Mouse (Mus musculus): ENCODE measurements around the gene Kansl2. TPM values are rescaled to one million over a fixed set of nuclear protein-coding genes. Genes with fewer than 3 reads are reported as not detected.

Gene Kansl2
- 178 TPM for polyA plus RNA-seq (2012; fragmentation: generic; extraction: Trizol)
- long read RNA-seq, experiment 1, transcript Kansl2-202 (10 exons, 2,324 nt): minor isoform, 41 of 283 reads
- long read RNA-seq, experiment 1, transcript Kansl2-204 (10 exons, 3,596 nt): major isoform, 124 of 283 reads
- long read RNA-seq, experiment 1, partial matches to known transcripts: 42 of 283 reads
- long read RNA-seq, experiment 1, other reads (novel, unspliced or antisense): 72 of 283 reads
- long read RNA-seq, experiment 2, transcript Kansl2-204 (10 exons, 3,596 nt): major isoform, 1,204 of 2,366 reads
- long read RNA-seq, experiment 2, transcript Kansl2-205 (9 exons, 1,980 nt): minor isoform, 6 of 2,366 reads
- long read RNA-seq, experiment 2, transcript Kansl2-202 (10 exons, 2,324 nt): minor isoform, 332 of 2,366 reads
- long read RNA-seq, experiment 2, partial matches to known transcripts: 204 of 2,366 reads
- long read RNA-seq, experiment 2, other reads (novel, unspliced or antisense): 617 of 2,366 reads

DNA sequence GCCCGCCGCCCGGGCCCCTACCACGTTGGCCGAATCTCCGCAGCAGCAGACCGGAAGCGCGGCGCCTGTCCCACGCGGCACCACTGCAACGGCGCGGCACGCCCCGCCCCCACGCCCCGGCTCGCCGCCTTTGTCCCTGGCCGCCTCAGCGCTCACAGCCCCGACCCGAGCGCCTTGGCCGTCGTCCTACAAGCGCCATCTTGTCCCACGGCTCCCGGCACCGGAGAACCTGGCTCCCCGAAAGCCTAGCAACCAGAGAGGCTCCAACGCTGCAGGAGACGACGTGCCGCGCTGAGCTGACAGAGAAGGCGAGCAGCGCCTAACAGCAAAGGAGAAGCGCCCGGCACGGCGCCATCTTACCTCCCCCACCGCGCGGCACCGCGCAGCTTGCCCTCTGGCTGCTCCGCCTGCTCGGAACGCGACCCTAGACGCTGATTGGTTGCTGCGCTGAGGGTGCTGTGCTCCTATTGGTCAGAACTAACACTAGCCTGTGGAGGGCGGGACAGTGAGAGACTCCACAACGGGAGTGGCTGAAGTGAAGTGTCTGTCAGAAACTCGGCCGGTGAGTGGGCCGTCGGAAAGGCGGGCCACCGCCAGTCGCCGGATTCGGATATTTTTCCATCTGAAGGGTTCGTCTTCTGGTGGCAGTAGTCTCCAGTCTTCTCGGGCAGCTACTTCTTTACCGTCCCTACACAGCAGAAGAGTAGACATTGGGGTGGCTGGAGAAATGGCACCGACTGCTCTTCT is at the start of gene Kansl2:
Gene Kansl2, minus strand, starts transcription at position 384 of the 747 bp plus-strand sequence.
- no peaks in the 10 kb centered on the region for H3K27me3 ChIP-seq (ENCODE audit: control insufficient read depth, insufficient read depth, insufficient read length)

DNA sequence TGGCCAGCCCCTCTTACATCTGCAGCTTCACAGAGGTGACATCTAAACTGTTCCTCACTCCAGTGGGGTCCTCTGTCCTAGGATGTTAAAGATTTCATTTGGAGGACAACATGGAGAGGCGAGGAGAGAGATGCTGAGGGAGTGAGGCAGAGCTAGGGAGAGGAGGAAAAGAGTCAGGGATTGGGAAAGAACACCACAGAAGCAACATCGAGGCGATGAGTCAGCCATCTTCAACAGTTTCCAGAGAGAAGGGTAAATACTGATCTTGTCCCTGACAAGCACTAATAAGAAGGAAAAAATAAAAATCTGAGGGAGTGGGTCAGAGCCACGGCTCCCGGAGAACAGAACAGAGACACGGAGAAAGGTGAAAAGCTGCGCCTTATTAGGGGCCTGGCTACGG is 48.9 kb upstream of the Kansl2 start:
- Histone ChIP-seq H3K79me3 (ENCODE audit: low read depth) (no peaks in the 10 kb centered on the region), H3K36me3 (ENCODE audit: control insufficient read depth, insufficient read depth) (no peaks in the 10 kb centered on the region), H3K79me2 (ENCODE audit: control insufficient read depth, insufficient read depth) (no peaks in the 10 kb centered on the region), H3K27me3 (ENCODE audit: control insufficient read depth, insufficient read depth, insufficient read length) (no peaks in the 10 kb centered on the region), H3K4me3 (ENCODE audit: insufficient read depth, poor library complexity, severe bottlenecking) (no peak overlapping the region), H3ac (ENCODE audit: control insufficient read depth, insufficient read length, low read depth) (no peak overlapping the region)
- TF ChIP-seq MYOD1 (IDR thresholded peaks at IDR 0.05; ENCODE audit: control insufficient read depth, insufficient read length, low read depth) (no peak), USF1 (IDR thresholded peaks at IDR 0.05; ENCODE audit: low read depth) (no peak), CEBPB (IDR thresholded peaks at IDR 0.05; ENCODE audit: low read depth) (no peak), FOSL1 (IDR thresholded peaks at IDR 0.05; ENCODE audit: insufficient read depth, low read length, poor library complexity, severe bottlenecking) (no peak), MYOG (IDR thresholded peaks at IDR 0.05; ENCODE audit: control insufficient read depth, extremely low read depth, insufficient read length) (no peak), MAX (IDR thresholded peaks at IDR 0.05) (no peak), CTCF (IDR thresholded peaks at IDR 0.05; ENCODE audit: control insufficient read depth, insufficient read depth, insufficient read length) (no peak)

More for the DNA sequence above, at the start of gene Kansl2:
- H3K79me3 ChIP-seq (ENCODE audit: low read depth): peaks cover 44% of the 10 kb centered on the region
- TF ChIP-seq MYOD1 (IDR thresholded peaks at IDR 0.05; ENCODE audit: control insufficient read depth, insufficient read length, low read depth): peak; percentile 15
- no peak for TF ChIP-seq FOSL1 (IDR thresholded peaks at IDR 0.05; ENCODE audit: insufficient read depth, low read length, poor library complexity, severe bottlenecking)
- TF ChIP-seq MAX (IDR thresholded peaks at IDR 0.05): peak; percentile 75
- no peak for TF ChIP-seq CEBPB (IDR thresholded peaks at IDR 0.05; ENCODE audit: low read depth)
- peaks cover 53% of the 10 kb centered on the region for H3K36me3 ChIP-seq (ENCODE audit: control insufficient read depth, insufficient read depth)
- H3K4me3 ChIP-seq (ENCODE audit: insufficient read depth, poor library complexity, severe bottlenecking): peak within 1 kb of the TSS; percentile 53
- peaks cover 58% of the 10 kb centered on the region for H3K79me2 ChIP-seq (ENCODE audit: control insufficient read depth, insufficient read depth)
- peak within 1 kb of the TSS; percentile 98 for H3ac ChIP-seq (ENCODE audit: control insufficient read depth, insufficient read length, low read depth)

GRCm38 (mm10) chr15:98582410-98582809 is 48.3 kb upstream of the Kansl2 start:
- Histone ChIP-seq H3K79me3 (ENCODE audit: low read depth) (no peaks in the 10 kb centered on the region), H3ac (ENCODE audit: control insufficient read depth, insufficient read length, low read depth) (no peak overlapping the region), H3K79me2 (ENCODE audit: control insufficient read depth, insufficient read depth) (no peaks in the 10 kb centered on the region), H3K27me3 (ENCODE audit: control insufficient read depth, insufficient read depth, insufficient read length) (no peaks in the 10 kb centered on the region), H3K4me3 (ENCODE audit: insufficient read depth, poor library complexity, severe bottlenecking) (no peak overlapping the region), H3K36me3 (ENCODE audit: control insufficient read depth, insufficient read depth) (no peaks in the 10 kb centered on the region)
- TF ChIP-seq CEBPB (IDR thresholded peaks at IDR 0.05; ENCODE audit: low read depth): no peak
- TF ChIP-seq FOSL1 (IDR thresholded peaks at IDR 0.05; ENCODE audit: insufficient read depth, low read length, poor library complexity, severe bottlenecking): no peak
- no peak for TF ChIP-seq MYOD1 (IDR thresholded peaks at IDR 0.05; ENCODE audit: control insufficient read depth, insufficient read length, low read depth)
- TF ChIP-seq MAX (IDR thresholded peaks at IDR 0.05): no peak
- no peak for TF ChIP-seq CTCF (IDR thresholded peaks at IDR 0.05; ENCODE audit: control insufficient read depth, insufficient read depth, insufficient read length)
- no peak for TF ChIP-seq MYOG (IDR thresholded peaks at IDR 0.05; ENCODE audit: control insufficient read depth, extremely low read depth, insufficient read length)
- no peak for TF ChIP-seq USF1 (IDR thresholded peaks at IDR 0.05; ENCODE audit: low read depth)

- Histone ChIP-seq H3K4me3 (ENCODE audit: insufficient read depth, poor library complexity, severe bottlenecking) (no peak overlapping the region), H3ac (ENCODE audit: control insufficient read depth, insufficient read length, low read depth) (no peak overlapping the region), H3K36me3 (ENCODE audit: control insufficient read depth, insufficient read depth) (no peaks in the 10 kb centered on the region), H3K79me3 (ENCODE audit: low read depth) (no peaks in the 10 kb centered on the region), H3K79me2 (ENCODE audit: control insufficient read depth, insufficient read depth) (no peaks in the 10 kb centered on the region), H3K27me3 (ENCODE audit: control insufficient read depth, insufficient read depth, insufficient read length) (no peaks in the 10 kb centered on the region)
- TF ChIP-seq CEBPB (IDR thresholded peaks at IDR 0.05; ENCODE audit: low read depth) (no peak), FOSL1 (IDR thresholded peaks at IDR 0.05; ENCODE audit: insufficient read depth, low read length, poor library complexity, severe bottlenecking) (no peak), CTCF (IDR thresholded peaks at IDR 0.05; ENCODE audit: control insufficient read depth, insufficient read depth, insufficient read length) (peak; percentile 81), MYOG (IDR thresholded peaks at IDR 0.05; ENCODE audit: control insufficient read depth, extremely low read depth, insufficient read length) (no peak), MAX (IDR thresholded peaks at IDR 0.05) (peak; percentile 75), MYOD1 (IDR thresholded peaks at IDR 0.05; ENCODE audit: control insufficient read depth, insufficient read length, low read depth) (no peak), USF1 (IDR thresholded peaks at IDR 0.05; ENCODE audit: low read depth) (no peak)
Observed at GRCm38 (mm10) chr15:98579795-98580464, 45.9 kb upstream of the Kansl2 start.

- no peaks in the 10 kb centered on the region for H3K27me3 ChIP-seq (ENCODE audit: control insufficient read depth, insufficient read depth, insufficient read length)
- no peaks in the 10 kb centered on the region for H3K79me2 ChIP-seq (ENCODE audit: control insufficient read depth, insufficient read depth)
- TF ChIP-seq MAX (IDR thresholded peaks at IDR 0.05): no peak
- TF ChIP-seq CEBPB (IDR thresholded peaks at IDR 0.05; ENCODE audit: low read depth): no peak
- no peak for TF ChIP-seq USF1 (IDR thresholded peaks at IDR 0.05; ENCODE audit: low read depth)
- no peak for TF ChIP-seq MYOD1 (IDR thresholded peaks at IDR 0.05; ENCODE audit: control insufficient read depth, insufficient read length, low read depth)
- TF ChIP-seq MYOG (IDR thresholded peaks at IDR 0.05; ENCODE audit: control insufficient read depth, extremely low read depth, insufficient read length): no peak
- TF ChIP-seq FOSL1 (IDR thresholded peaks at IDR 0.05; ENCODE audit: insufficient read depth, low read length, poor library complexity, severe bottlenecking): no peak
- no peak for TF ChIP-seq CTCF (IDR thresholded peaks at IDR 0.05; ENCODE audit: control insufficient read depth, insufficient read depth, insufficient read length)
- no peak overlapping the region for H3K4me3 ChIP-seq (ENCODE audit: insufficient read depth, poor library complexity, severe bottlenecking)
- H3ac ChIP-seq (ENCODE audit: control insufficient read depth, insufficient read length, low read depth): no peak overlapping the region
- H3K79me3 ChIP-seq (ENCODE audit: low read depth): no peaks in the 10 kb centered on the region
- H3K36me3 ChIP-seq (ENCODE audit: control insufficient read depth, insufficient read depth): no peaks in the 10 kb centered on the region
Observed at GRCm38 (mm10) chr15:98579310-98579709, 45.2 kb upstream of the Kansl2 start.

Measured in C2C12 (cell line).